Mouse (Mus musculus) liver, adult 2 months (tissue): ENCODE data around the gene Sars2.

Experiments used
- CTCF ChIP-seq: fragments of 200-500 bp; IDR thresholded peaks from 2 replicates; pipeline ENCODE4 v1.5.1; 2011; ENCODE audit warnings: low read depth, low read length, control low read depth
- POLR2A ChIP-seq: fragments of 200-500 bp; IDR thresholded peaks from 2 replicates; pipeline ENCODE4 v1.6.1; 2011; ENCODE audit warnings: low read length, control low read depth; ENCODE audit not compliant: insufficient read depth; ENCODE audit errors: extremely low read depth

GRCm38 (mm10) chr7:28694423-28694822, 47.4 kb upstream of the Sars2 start:
- TF ChIP-seq POLR2A (no peak), CTCF (no peak)
